ENCODE assay signal across 24 mouse cellular contexts in the genomic region with DNA sequence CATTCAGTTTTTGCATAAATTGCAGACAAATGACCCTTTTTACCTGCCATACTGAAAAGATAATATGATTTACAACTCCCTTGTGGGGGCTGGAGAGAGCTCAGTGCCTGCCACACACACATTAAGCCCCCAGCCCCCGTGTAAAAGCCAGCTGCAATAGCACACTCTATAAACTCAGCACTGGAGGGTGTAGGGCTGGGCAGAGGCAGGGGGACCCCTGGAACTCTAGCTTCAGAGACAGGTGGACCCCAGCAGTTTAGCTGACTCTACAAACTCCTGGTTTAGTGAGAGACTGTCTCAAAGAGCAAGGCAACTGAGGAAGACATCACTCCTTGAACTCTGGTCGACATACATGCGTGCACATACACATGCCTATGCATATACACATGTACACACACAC.
"Had no signal": no experiment of that assay in that cellular context is flagged by ENCODE, and none has a peak within 500 bp of the region (broad histone marks: within the 10 kb centered on the region; RNA-seq: fewer than 3 reads in every experiment).

No protein-coding gene starts in this region.

- H3K27me3 ChIP-seq: liver, embryonic 13.5 days; liver, embryonic 15.5 days; lung, embryonic 15.5 days; megakaryocyte, embryonic 14.5 days; midbrain, embryonic 12.5 days; neural tube, embryonic 12.5 days had no signal

- H3K4me2 ChIP-seq: liver, embryonic 13.5 days; liver, embryonic 15.5 days; lung, embryonic 15.5 days; midbrain, embryonic 12.5 days; neural tube, embryonic 12.5 days had no signal

- H3K9me3 ChIP-seq: liver, embryonic 13.5 days; liver, embryonic 15.5 days; lung, embryonic 15.5 days; megakaryocyte, embryonic 14.5 days; midbrain, embryonic 10.5 days; midbrain, embryonic 12.5 days; neural tube, embryonic 12.5 days had no signal

- H3K4me1 ChIP-seq: liver, embryonic 15.5 days; lung, embryonic 15.5 days; midbrain, embryonic 10.5 days; midbrain, embryonic 12.5 days; neural tube, embryonic 12.5 days had no signal

- H3K4me3 ChIP-seq: liver, embryonic 13.5 days; liver, embryonic 15.5 days; lung, embryonic 15.5 days; megakaryocyte, embryonic 14.5 days; midbrain, embryonic 10.5 days; midbrain, embryonic 12.5 days; myocyte; neural tube, embryonic 12.5 days had no signal

- DNase-seq: liver, embryonic 13.5 days; liver, postnatal 0 days; lung, adult 2 months; lung, postnatal 14 days; lung, postnatal 36 days; midbrain, embryonic 14.5 days; retina, postnatal 1 day; right cerebral cortex, adult 18-20 months; right cerebral cortex, postnatal 25 days; right cerebral cortex, postnatal 4 days; spleen, adult 18-20 months; thymus, adult 18-20 months; thymus, postnatal 14 days; thymus, postnatal 36 days had no signal

- H3K9ac ChIP-seq: liver, embryonic 13.5 days; liver, embryonic 15.5 days; liver, postnatal 0 days; lung, embryonic 15.5 days; midbrain, embryonic 12.5 days; neural tube, embryonic 12.5 days had no signal

- H3K36me3 ChIP-seq: liver, embryonic 13.5 days; liver, embryonic 15.5 days; lung, embryonic 15.5 days; midbrain, embryonic 10.5 days; midbrain, embryonic 12.5 days; neural tube, embryonic 12.5 days had no signal

- H3K27ac ChIP-seq: liver, embryonic 13.5 days; liver, embryonic 15.5 days; lung, embryonic 15.5 days; macrophage; midbrain, embryonic 10.5 days; midbrain, embryonic 12.5 days; neural tube, embryonic 12.5 days had no signal

- ATAC-seq: liver, postnatal 0 days; lung, postnatal 0 days; midbrain, embryonic 16.5 days had no signal
